Mouse (Mus musculus): ENCODE measurements around the gene Dok4. TPM values are rescaled to one million over a fixed set of nuclear protein-coding genes. Genes with fewer than 3 reads are reported as not detected.

The Dok4 gene
- polyA plus RNA-seq (2012; ENCODE audit: insufficient read depth, insufficient read length, low replicate concordance, missing spikeins), result not detected in 2 replicates

- H3K4me1 ChIP-seq (ENCODE audit: control insufficient read depth, insufficient read depth, low read length), result peaks cover 23% of the 10 kb centered on the region
- H3K4me3 ChIP-seq (ENCODE audit: insufficient read depth, low read depth, low read length), result peak within 1 kb of the TSS; percentile 60
- 2% methylated on average over 37 of the region's 37 CpGs for WGBS
- TF ChIP-seq CTCF (IDR thresholded peaks at IDR 0.05; ENCODE audit: insufficient read depth, low read depth, low read length) (no peak), POLR2A (IDR thresholded peaks at IDR 0.05; ENCODE audit: insufficient read depth, low read depth, low read length) (no peak)
- no peak within 1 kb of the TSS for H3K27ac ChIP-seq (ENCODE audit: insufficient read depth, low read depth, low read length)
Measured at GRCm38 (mm10) chr8:94876197-94876730, at the start of gene Dok4. TSS of gene Dok4 (minus strand) at chr8:94876330.

GRCm38 (mm10) chr8:94923405-94923804 is 47.3 kb upstream of the Dok4 start, which contains the start of gene Adgrg5:
TSS of gene Adgrg5 (plus strand) at chr8:94923694.
- H3K4me3 ChIP-seq (ENCODE audit: insufficient read depth, low read depth, low read length), result no peak within 1 kb of the TSS
- 60% methylated on average over 8 of the region's 8 CpGs for WGBS
- H3K4me1 ChIP-seq (ENCODE audit: control insufficient read depth, insufficient read depth, low read length), result 0 out of 2 replicates have a peak, but pooled peaks cover 4% of the 10 kb centered on the region
- H3K27ac ChIP-seq (ENCODE audit: insufficient read depth, low read depth, low read length), result no peak within 1 kb of the TSS
- TF ChIP-seq POLR2A (IDR thresholded peaks at IDR 0.05; ENCODE audit: insufficient read depth, low read depth, low read length) (no peak), CTCF (IDR thresholded peaks at IDR 0.05; ENCODE audit: insufficient read depth, low read depth, low read length) (no peak)

GRCm38 (mm10) chr8:94922602-94923001 is 46.5 kb upstream of the Dok4 start:
- H3K27ac ChIP-seq (ENCODE audit: insufficient read depth, low read depth, low read length), result no peak overlapping the region
- H3K4me3 ChIP-seq (ENCODE audit: insufficient read depth, low read depth, low read length), result no peak overlapping the region
- TF ChIP-seq POLR2A (IDR thresholded peaks at IDR 0.05; ENCODE audit: insufficient read depth, low read depth, low read length) (no peak), CTCF (IDR thresholded peaks at IDR 0.05; ENCODE audit: insufficient read depth, low read depth, low read length) (no peak)
- WGBS, result 58% methylated on average over 8 of the region's 8 CpGs
- peaks cover 11% of the 10 kb centered on the region for H3K4me1 ChIP-seq (ENCODE audit: control insufficient read depth, insufficient read depth, low read length)

- Histone ChIP-seq H3K4me1 (ENCODE audit: control insufficient read depth, insufficient read depth, low read length) (peaks cover 15% of the 10 kb centered on the region), H3K4me3 (ENCODE audit: insufficient read depth, low read depth, low read length) (no peak overlapping the region), H3K27ac (ENCODE audit: insufficient read depth, low read depth, low read length) (no peak overlapping the region)
- 82% methylated on average over 6 of the region's 6 CpGs for WGBS
- TF ChIP-seq POLR2A (IDR thresholded peaks at IDR 0.05; ENCODE audit: insufficient read depth, low read depth, low read length), result no peak
- no peak for TF ChIP-seq CTCF (IDR thresholded peaks at IDR 0.05; ENCODE audit: insufficient read depth, low read depth, low read length)
Measured at GRCm38 (mm10) chr8:94922176-94922575, 46.0 kb upstream of the Dok4 start.

- no peak for TF ChIP-seq CTCF (IDR thresholded peaks at IDR 0.05; ENCODE audit: insufficient read depth, low read depth, low read length)
- no peak for TF ChIP-seq POLR2A (IDR thresholded peaks at IDR 0.05; ENCODE audit: insufficient read depth, low read depth, low read length)
- H3K4me1 ChIP-seq (ENCODE audit: control insufficient read depth, insufficient read depth, low read length), result peaks cover 20% of the 10 kb centered on the region
- H3K4me3 ChIP-seq (ENCODE audit: insufficient read depth, low read depth, low read length), result no peak overlapping the region
- no peak overlapping the region for H3K27ac ChIP-seq (ENCODE audit: insufficient read depth, low read depth, low read length)
Measured at GRCm38 (mm10) chr8:94919256-94919655, 43.1 kb upstream of the Dok4 start.

GRCm38 (mm10) chr8:94917851-94918495 is 41.8 kb upstream of the Dok4 start, which contains the start of gene Ccdc102a:
TSS of gene Ccdc102a (minus strand) at chr8:94918098.
- WGBS, result 7% methylated on average over 49 of the region's 51 CpGs
- H3K4me1 ChIP-seq (ENCODE audit: control insufficient read depth, insufficient read depth, low read length), result peaks cover 28% of the 10 kb centered on the region
- no peak within 1 kb of the TSS for H3K27ac ChIP-seq (ENCODE audit: insufficient read depth, low read depth, low read length)
- TF ChIP-seq CTCF (IDR thresholded peaks at IDR 0.05; ENCODE audit: insufficient read depth, low read depth, low read length), result no peak
- TF ChIP-seq POLR2A (IDR thresholded peaks at IDR 0.05; ENCODE audit: insufficient read depth, low read depth, low read length), result no peak
- peak within 1 kb of the TSS; percentile 43 for H3K4me3 ChIP-seq (ENCODE audit: insufficient read depth, low read depth, low read length)

- Histone ChIP-seq H3K27ac (ENCODE audit: insufficient read depth, low read depth, low read length) (no peak overlapping the region), H3K4me3 (ENCODE audit: insufficient read depth, low read depth, low read length) (peak overlapping the region; percentile 43), H3K4me1 (ENCODE audit: control insufficient read depth, insufficient read depth, low read length) (peaks cover 23% of the 10 kb centered on the region)
- WGBS, result 2% methylated on average over 27 of the region's 27 CpGs
- TF ChIP-seq POLR2A (IDR thresholded peaks at IDR 0.05; ENCODE audit: insufficient read depth, low read depth, low read length) (no peak), CTCF (IDR thresholded peaks at IDR 0.05; ENCODE audit: insufficient read depth, low read depth, low read length) (peak; percentile 64; the same call in 1 of the 2 replicates)
Measured at GRCm38 (mm10) chr8:94917352-94917751, 41.2 kb upstream of the Dok4 start.

GRCm38 (mm10) chr8:94916960-94917324 is 40.8 kb upstream of the Dok4 start:
- Histone ChIP-seq H3K27ac (ENCODE audit: insufficient read depth, low read depth, low read length) (no peak overlapping the region), H3K4me1 (ENCODE audit: control insufficient read depth, insufficient read depth, low read length) (peaks cover 23% of the 10 kb centered on the region), H3K4me3 (ENCODE audit: insufficient read depth, low read depth, low read length) (peak overlapping the region; percentile 43)
- WGBS, result 39% methylated on average over 10 of the region's 10 CpGs
- TF ChIP-seq POLR2A (IDR thresholded peaks at IDR 0.05; ENCODE audit: insufficient read depth, low read depth, low read length) (no peak), CTCF (IDR thresholded peaks at IDR 0.05; ENCODE audit: insufficient read depth, low read depth, low read length) (no peak)

- Histone ChIP-seq H3K4me3 (ENCODE audit: insufficient read depth, low read depth, low read length) (no peak overlapping the region), H3K4me1 (ENCODE audit: control insufficient read depth, insufficient read depth, low read length) (peaks cover 23% of the 10 kb centered on the region), H3K27ac (ENCODE audit: insufficient read depth, low read depth, low read length) (no peak overlapping the region)
- TF ChIP-seq CTCF (IDR thresholded peaks at IDR 0.05; ENCODE audit: insufficient read depth, low read depth, low read length) (no peak), POLR2A (IDR thresholded peaks at IDR 0.05; ENCODE audit: insufficient read depth, low read depth, low read length) (no peak)
- WGBS, result 71% methylated on average over 9 of the region's 9 CpGs
Measured at GRCm38 (mm10) chr8:94916311-94916959, 40.3 kb upstream of the Dok4 start.
